Mouse (Mus musculus): ENCODE results near the gene Stx8.

GRCm38 (mm10) chr11:68145066-68145585, 179.1 kb downstream of the Stx8 start:
- TF ChIP-seq CTCF (IDR thresholded peaks at IDR 0.05; ENCODE audit: low read depth) (no peak), EP300 (optimal IDR thresholded peaks at IDR 0.05) (no peak)

Data from stomach, postnatal 0 days (tissue).